Mouse (Mus musculus) adrenal gland, postnatal 25 days (tissue): ENCODE data around the gene Gm28043. TPM values are rescaled to one million over a fixed set of nuclear protein-coding genes. Genes with fewer than 3 reads are reported as not detected.

ENCODE experiments used
- DNase-seq: peaks from one replicate; pipeline ENCODE4 v3.0.0; 2021; ENCODE audit warnings: mixed read lengths
- total RNA-seq: library from RNA; stranded (reverse); gene quantifications from 2 replicates; pipeline ENCODE4 v1.2.3, GENCODE M21; 2021

The Gm28043 gene
- total RNA-seq, 1 experiment from 2014 or later = 5.0 TPM

- DNase-seq = no peak
Measured at GRCm38 (mm10) chr17:29627285-29627684, 12.6 kb downstream of the Gm28043 start.

DNA sequence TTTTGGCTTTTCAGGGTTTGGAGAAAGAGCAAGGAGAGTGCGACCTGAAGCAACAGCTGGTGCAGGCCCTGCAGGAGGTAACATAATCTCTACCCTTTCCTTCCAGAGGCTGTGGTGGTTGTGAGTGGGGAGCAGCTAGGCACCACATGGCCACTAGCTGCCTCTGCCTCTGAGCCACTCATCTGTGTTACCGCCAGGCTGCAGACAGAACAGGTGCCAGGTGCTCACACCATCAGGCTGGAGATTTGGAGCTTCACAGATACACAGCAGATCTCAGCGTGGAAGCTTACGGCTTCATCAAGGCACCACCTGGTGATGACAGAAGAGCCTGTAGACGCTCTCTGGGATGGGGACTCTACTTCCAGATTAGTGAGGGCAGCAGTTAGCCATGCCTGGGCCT is 14.3 kb downstream of the Gm28043 start:
- DNase-seq = no peak

GRCm38 (mm10) chr17:29629620-29630019 is 14.9 kb downstream of the Gm28043 start:
- no peak for DNase-seq

DNA sequence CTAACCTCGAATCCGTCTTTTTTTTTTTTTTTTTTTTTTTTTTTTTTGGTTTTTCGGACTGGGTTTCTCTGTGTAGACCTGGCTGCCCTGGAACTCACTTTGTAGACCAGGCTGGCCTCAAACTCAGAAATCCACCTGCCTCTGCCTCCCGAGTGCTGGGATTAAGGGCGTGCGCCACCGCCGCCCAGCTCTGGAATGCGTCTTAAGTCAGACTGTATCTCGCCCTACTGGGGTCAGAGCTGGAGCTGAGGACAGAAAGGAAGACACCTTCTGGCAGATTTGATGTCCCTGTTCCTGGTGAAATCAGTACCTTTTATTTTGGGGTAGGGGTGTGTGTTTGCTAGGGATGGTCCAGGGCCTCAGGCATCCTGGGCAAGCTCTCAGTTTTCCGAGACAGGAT is 17.6 kb downstream of the Gm28043 start:
- DNase-seq = no peak

GRCm38 (mm10) chr17:29635492-29635891 is 20.8 kb downstream of the Gm28043 start:
- DNase-seq = no peak

- peak; percentile 38 for DNase-seq
Measured at GRCm38 (mm10) chr17:29636118-29636517, 21.4 kb downstream of the Gm28043 start.

- DNase-seq = no peak
Measured at GRCm38 (mm10) chr17:29637377-29637776, 22.7 kb downstream of the Gm28043 start.

DNA sequence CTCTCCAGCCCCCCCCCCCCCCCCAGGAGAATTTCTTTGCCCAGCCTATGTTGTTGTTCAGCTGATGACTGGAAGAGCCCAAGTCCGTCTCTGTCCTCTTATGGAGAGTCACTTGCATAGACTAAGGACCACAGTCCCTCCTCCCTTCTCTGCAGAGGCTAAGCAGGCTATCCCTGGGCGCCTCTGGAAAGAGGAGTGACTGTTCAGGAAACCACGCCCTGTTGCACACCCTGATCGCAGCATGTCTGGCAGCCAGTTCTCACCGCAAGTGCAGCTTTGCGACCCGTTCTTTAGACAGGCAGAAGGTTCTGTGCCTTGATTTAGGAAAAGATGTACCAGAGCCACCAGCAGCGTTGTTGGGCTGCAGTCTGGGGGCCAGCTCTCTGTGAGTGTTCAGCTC is 23.2 kb downstream of the Gm28043 start:
- no peak for DNase-seq

DNA sequence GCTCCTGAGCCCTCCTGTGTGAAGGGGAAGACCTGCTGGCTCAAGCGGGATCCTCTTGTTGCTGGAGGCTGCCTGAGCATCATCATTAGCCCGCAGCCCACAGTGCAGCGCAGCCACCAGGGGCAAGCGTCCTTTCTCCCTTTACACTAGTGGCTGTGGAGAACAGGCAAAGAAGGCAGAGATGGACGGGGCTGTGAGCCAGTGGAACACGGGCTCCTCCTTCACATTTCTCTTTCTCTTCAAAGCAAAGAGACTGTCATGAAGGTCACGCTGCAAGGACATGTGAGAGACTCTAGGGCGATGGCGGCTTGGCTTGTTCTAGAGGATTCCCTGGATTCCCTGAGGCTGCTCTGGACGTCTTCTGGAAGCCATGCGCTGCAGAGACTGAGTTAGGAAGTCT is 26.3 kb downstream of the Gm28043 start:
- peak; percentile 58 for DNase-seq

DNA sequence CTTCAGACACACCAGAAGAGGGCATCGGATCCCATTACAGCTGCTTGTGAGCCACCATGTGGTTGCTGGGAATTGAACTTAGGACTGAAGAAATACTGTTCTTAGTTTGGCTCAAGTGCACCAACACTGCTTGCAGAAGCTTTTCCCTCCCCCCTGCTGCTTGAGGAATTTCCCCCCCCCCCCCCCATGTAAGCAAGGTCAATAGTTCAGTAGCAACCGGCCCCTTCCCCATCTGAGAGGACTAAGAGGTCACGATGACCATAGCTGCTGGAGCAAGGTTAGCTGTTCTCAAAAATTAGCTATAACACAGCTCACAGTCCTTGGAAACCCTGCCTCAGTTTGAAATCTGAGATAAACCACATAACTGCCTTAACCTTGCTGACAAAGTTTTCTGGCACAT is 27.5 kb downstream of the Gm28043 start:
- DNase-seq = no peak

GRCm38 (mm10) chr17:29658249-29658648 is 43.6 kb downstream of the Gm28043 start:
- DNase-seq = no peak

DNA sequence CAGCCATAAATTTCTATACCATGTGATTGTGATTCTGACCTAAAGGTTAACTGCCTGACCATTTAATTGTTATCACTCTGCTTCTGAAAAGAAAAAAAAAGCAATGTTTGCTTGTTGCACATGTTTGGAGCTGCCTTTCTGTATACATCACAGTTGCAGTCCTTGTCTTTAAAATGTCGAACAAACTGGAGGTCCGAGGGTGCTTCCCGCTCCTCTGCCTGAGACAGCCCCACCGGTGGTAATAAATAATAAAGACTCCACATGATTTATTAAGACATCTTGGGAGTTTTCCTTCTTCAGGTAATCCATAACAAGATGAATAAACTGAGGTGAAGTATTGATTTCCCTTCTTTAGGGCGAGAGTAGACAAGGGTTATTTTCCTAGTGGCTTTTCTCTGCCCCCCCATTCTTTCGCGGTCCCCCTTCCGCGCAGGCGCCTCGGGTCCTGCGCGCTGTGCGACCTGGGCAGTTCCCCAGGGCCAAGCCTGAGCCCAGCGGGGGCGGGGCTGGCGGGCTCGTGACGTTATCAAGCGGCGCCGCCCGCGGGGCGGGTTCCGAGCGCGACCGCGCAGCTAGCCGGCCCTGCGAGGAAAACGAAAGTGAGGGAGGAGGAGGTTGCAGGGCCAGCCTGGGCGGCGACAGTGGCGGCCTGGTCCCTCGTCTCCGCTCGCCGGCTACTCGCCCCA is 45.5 kb downstream of the Gm28043 start, which contains the start of gene Cmtr1:
Cmtr1 (plus strand) TSS at position 520 of the 686 bp plus-strand sequence.
- peak; percentile 98 for DNase-seq

- peak; percentile 28 for DNase-seq
Measured at GRCm38 (mm10) chr17:29660762-29661391, 46.2 kb downstream of the Gm28043 start.

DNA sequence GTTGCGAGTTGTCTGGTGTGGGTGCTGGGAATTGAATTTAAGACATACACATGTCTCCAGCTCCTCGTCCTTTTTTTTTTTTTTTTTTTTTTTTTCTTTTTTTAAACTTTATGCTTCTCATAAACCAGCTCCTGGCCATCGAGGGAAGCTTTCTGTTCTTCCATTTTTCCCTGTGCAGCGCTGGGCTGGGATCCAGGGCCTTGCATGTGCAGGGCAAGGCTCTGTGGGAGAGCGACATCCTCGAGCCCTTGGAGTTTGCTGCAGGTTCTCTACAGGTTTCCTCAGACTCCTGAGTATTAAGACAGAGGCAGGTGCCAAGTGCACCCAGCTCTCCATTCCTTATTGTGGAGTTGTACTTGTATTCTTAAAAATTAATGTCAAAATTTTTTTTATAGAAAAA is 47.5 kb downstream of the Gm28043 start:
- DNase-seq = no peak

GRCm38 (mm10) chr17:29668051-29668986 is 53.6 kb downstream of the Gm28043 start:
- peak; percentile 15 for DNase-seq

DNA sequence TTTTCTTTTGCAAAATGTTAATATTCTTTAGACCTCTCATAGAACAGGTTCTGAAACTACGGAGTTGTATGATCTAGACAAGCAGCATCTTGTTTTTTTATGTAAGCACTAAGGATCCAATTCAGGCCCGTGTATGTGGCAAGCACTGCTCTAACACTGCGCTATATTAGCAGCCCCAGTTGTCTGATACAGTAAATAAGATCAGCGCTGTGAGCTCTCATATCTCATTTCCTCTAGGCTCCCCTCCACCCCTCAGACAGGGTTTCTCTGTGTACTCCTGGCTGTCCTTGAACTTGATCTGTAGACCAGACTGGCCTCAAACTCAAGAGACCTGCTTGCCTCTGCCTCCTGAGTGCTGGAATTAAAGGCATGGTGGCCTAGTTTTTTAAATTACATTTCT is 54.4 kb downstream of the Gm28043 start:
- DNase-seq = no peak

- no peak for DNase-seq
Measured at GRCm38 (mm10) chr17:29669936-29670335, 55.3 kb downstream of the Gm28043 start.

- DNase-seq = no peak
Measured at GRCm38 (mm10) chr17:29671021-29671420, 56.3 kb downstream of the Gm28043 start.

- no peak for DNase-seq
Measured at GRCm38 (mm10) chr17:29673325-29673724, 58.6 kb downstream of the Gm28043 start.

DNA sequence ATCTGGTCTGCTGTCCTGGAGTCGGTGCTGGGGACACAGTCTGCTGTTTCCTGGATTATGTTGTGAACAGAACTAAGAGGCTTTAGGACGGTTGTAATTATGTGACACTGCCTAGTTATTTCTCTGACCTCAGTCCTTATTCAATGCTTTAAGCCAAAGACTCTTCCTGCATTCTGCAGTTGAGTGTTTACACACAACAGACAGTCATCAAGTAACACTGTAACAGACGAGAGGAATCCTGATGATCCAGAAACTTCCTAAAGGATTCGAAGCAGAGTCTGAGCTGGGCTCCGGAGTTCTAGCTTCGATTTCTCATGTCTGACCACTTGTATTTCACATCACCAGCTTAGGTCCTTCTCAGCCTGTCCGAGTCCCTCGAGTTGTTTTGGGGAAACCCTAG is 63.9 kb downstream of the Gm28043 start:
- no peak for DNase-seq

DNA sequence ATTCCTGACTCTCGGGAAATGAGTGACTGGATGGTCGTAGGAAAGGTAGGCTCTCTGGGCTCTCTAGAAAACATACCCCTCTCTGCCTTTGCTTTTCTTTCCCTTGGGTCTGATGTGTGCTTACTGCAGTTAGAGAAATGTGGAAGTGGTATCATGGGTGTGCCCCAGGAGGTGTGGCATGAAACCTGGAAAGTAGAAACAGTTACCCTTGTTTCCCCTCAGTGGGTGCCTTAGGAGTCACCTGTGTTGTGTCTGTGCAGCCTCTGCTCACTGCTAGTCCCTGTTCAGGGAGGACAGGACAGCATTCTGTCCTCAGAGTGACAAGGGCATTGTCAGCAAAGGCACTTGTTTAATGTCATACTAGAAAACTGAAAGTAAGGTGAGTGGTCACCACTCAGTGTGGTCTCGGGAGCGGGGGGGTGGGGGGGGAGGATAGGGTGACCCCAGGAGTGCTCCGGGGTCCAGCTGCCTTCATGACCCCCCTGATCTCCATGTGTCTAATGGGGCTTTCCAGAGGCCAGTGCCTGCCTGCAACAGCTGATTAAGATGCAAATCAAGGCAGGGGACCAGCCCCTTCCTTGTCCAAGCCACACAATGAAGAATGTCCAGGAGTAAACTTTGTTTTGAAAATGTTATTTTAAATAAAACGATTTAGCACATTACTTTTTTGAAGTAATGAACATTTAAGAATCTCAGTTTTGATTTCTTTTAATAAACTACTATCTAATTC is 64.5 kb downstream of the Gm28043 start:
- no peak for DNase-seq

DNA sequence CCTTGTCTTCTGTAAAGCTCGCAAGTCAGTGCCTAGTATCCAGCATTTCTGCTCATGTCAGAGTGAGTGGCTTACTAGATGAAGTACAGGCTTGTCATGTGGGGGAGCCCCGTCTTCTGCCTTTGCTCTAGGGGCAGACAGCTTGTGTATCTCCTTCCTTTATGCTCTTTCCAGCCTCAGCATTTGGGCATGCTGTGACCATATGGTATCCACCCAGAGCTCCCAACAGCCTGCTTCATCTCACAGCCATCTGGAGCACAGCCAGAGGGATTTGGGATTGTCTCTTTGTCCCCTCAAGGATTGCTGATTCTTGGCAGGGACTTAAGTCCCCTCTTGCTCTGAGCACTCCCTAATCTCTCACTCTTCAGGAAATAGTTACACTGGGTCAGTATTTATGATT is 65.5 kb downstream of the Gm28043 start:
- DNase-seq = no peak
